Mouse (Mus musculus) bone marrow, adult 2 months (tissue): Measurements from ENCODE around the gene Znhit1. TPM values are rescaled to one million over a fixed set of nuclear protein-coding genes. Genes with fewer than 3 reads are reported as not detected.

ENCODE experiments used
- H3K27ac ChIP-seq: fragments of 200-500 bp; 2 replicates; pipeline ENCODE4 v1.5.1; 2012; ENCODE audit warnings: low read depth, mild to moderate bottlenecking, control low read depth, inconsistent platforms, low read length; ENCODE audit not compliant: control insufficient read depth, poor library complexity, insufficient read depth
- H3K4me1 ChIP-seq: fragments of 200-500 bp; 2 replicates; pipeline ENCODE4 v1.6.1; 2011; ENCODE audit warnings: low read length; ENCODE audit not compliant: control insufficient read depth, insufficient read depth
- H3K4me3 ChIP-seq: fragments of 200-500 bp; replicated peaks from 2 replicates; pipeline ENCODE3; 2011; ENCODE audit warnings: mild to moderate bottlenecking, low read depth, low read length, control low read depth; ENCODE audit not compliant: control insufficient read depth
- CTCF ChIP-seq: fragments of 200-500 bp; IDR thresholded peaks from 2 replicates; pipeline ENCODE4 v1.5.1; 2011; ENCODE audit warnings: low read length, control low read depth; ENCODE audit not compliant: control insufficient read depth, insufficient read depth
- POLR2A ChIP-seq: fragments of 200-500 bp; IDR thresholded peaks from 2 replicates; pipeline ENCODE4 v1.6.1; 2011; ENCODE audit warnings: low read depth, mild to moderate bottlenecking, control low read depth, low read length, borderline replicate concordance; ENCODE audit not compliant: control insufficient read depth
- WGBS: fragments of 180-500 bp; shearing (Covaris S2); methylation state at CpG from one replicate; pipeline ENCODE4 v1.1.7; 2018; 5-methylcytosine and 5-hydroxymethylcytosine counted together
- polyA plus RNA-seq: library from polyadenylated mRNA; stranded (reverse); fragments of >200 nt; gene quantifications from 2 replicates; pipeline ENCODE4 v1.2.4, GENCODE M21; 2011; ENCODE audit warnings: low replicate concordance; ENCODE audit not compliant: missing spikeins, insufficient read depth, insufficient read length

Znhit1 gene
- polyA plus RNA-seq, 1 experiment, result 134 TPM

DNA sequence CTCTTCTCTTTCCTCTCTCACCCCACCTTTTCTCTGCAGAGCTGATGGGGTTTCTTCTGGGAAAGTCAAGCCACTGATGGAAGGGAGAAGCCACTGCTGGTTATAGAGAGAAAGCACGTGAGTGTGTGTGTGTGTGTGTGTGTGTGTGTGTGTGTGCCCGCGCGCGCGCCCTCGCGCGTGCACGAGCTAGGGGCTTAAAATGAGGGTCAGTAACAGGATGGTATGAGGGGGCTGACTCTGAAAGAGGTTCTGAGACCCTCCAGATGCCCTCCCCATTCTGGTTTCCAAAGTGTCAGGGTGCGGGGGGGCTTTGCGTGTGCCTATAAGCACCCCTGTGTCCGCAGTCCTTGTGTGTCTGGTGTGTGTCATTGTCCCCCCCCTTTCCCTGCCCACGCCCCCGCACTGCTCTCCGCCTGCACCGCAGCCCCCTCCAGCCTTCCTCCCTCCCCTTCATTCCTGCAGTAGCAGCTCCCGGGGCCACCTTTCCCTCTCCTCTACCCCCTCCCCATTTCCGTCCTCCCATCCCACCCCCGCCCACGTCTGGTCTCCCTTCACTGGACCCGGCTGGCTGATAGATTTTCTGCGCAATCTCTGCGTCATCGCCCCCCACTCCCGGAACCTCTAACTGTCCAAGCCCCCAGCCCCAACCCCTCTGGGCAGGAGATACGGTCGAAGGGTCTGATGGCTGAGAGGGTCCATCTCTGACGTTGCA lies 40.9 kb upstream of the Znhit1 start:
- H3K4me3 ChIP-seq, result no peak overlapping the region
- WGBS, result 9% methylated on average over 28 of the region's 29 CpGs
- TF ChIP-seq POLR2A, result no peak
- no peak for TF ChIP-seq CTCF
- H3K27ac ChIP-seq, result no peak overlapping the region
- peaks cover 1% of the 10 kb centered on the region for H3K4me1 ChIP-seq

DNA sequence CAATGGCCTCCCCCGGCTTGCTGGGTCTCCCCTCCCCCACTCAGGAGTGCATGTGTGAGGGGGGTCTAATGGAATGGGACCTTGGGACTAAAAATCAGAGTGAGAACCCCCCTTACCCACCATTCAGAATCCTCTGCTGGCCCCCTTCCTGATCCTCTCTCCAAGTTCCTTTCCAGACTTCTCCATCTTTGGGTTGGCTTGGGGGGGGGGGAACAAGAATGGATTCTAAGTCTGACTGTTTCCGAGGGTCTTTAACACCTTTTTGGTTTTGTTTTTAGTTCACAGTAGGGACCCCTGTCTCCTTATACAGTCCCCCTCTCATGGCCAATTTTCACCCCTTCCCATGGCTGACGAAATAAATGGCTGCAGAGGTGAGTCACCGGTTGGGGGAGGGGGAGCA lies 38.3 kb upstream of the Znhit1 start, which contains the start of gene Vgf:
TSS of gene Vgf (plus strand) at position 301 of the 400 bp plus-strand sequence.
- H3K27ac ChIP-seq, result no peak within 1 kb of the TSS
- no peaks in the 10 kb centered on the region; the same call in 1 of the 2 replicates for H3K4me1 ChIP-seq
- no peak within 1 kb of the TSS for H3K4me3 ChIP-seq
- TF ChIP-seq POLR2A (no peak), CTCF (no peak)
- 17% methylated on average over 4 of the region's 4 CpGs for WGBS

DNA sequence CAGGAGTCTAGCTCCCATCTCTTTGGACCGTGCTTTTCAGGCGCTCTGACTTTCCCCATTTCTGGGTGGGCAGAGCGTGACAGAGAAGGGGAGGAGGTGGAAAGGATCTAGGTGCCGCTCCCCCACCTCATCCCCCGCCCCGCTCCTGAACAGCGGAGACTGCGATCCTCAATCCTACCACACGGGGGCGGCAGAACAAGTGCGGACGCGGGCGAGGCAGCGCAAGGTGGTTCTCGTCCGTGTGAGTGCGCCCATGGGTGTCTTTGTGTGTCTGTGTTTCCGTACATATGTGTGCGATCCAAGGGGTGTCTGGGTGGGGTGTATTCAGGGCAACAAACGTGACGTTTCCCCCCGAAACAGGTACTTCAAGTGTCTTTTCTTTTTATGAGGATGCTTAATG lies 37.3 kb upstream of the Znhit1 start:
- no peak overlapping the region for H3K4me3 ChIP-seq
- H3K4me1 ChIP-seq, result no peaks in the 10 kb centered on the region; the same call in 1 of the 2 replicates
- TF ChIP-seq CTCF (peak; percentile 94), POLR2A (no peak)
- under 1% methylated on average over 23 of the region's 23 CpGs for WGBS
- H3K27ac ChIP-seq, result no peak overlapping the region

DNA sequence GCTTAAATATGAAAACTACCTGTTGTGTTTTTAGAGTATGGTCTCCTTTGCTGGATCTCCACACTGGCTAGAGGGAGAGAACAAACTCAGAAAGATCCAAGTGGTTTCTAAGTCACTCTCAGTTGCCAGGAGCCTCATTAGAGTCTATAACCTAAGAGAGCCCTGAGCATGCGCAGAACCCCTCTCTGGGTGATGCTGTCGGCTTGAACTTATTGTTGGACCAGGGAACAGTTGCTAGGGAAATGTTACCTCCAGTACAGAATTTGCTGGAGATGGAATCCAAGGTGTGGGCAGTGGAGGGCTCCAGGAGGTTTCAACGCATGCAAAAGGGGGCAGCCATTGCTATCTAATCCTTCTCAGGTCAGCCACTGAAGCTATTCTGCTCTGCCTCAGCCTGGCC lies 36.5 kb upstream of the Znhit1 start:
- no peak for TF ChIP-seq CTCF
- no peak for TF ChIP-seq POLR2A
- 44% methylated on average over 3 of the region's 3 CpGs for WGBS
- H3K27ac ChIP-seq, result no peak overlapping the region
- H3K4me1 ChIP-seq, result no peaks in the 10 kb centered on the region
- no peak overlapping the region for H3K4me3 ChIP-seq

DNA sequence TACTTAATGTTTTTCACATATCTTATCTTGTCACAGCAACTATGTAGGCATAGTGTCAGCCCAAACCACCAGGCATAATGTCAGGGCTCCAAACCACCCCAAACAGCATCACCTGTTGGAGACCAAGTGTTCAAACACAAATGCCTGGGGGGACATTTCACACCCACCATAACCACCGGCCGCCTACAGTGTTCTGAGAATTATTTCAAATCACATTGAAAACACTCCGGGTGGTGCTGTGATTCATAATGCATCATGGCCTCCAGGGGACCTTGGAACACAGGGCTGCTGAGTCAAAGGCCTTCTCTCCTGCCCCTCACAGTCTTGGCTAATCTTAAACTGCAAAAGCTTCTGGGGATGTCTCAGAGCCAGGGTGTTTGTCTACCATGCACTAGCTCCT lies 28.1 kb upstream of the Znhit1 start:
- TF ChIP-seq POLR2A (no peak), CTCF (no peak)
- WGBS, result 75% methylated on average over 3 of the region's 3 CpGs
- H3K4me3 ChIP-seq, result no peak overlapping the region
- no peaks in the 10 kb centered on the region for H3K4me1 ChIP-seq
- H3K27ac ChIP-seq, result no peak overlapping the region

DNA sequence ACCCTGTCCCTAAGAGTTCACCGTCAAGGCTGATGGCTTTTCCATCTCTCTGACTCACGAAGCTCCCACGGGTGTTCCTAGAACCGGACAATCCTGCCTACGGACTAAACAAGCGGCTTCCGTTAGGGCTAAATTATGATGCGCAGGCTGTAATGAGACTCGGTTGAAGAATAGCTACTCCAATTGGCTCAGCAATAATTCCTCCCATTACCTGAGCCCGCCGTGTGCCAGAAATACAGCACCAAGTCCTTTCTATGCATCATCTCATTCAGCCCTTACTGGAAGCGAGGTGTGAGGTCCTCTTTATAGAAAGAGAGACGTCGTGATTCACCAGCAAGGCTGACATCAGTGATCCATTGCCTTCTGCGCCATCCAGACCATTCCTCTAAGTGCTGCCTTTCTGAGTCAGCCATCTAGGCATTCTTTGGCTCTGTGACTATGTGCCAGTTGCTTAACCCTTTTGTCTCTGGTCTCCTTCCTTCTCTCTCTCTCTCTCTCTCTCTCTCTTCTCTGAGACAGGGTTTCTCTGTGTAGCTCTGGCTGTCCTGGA lies 24.7 kb upstream of the Znhit1 start:
- Histone ChIP-seq H3K4me1 (no peaks in the 10 kb centered on the region), H3K27ac (no peak overlapping the region), H3K4me3 (no peak overlapping the region)
- WGBS, result 75% methylated on average over 15 of the region's 15 CpGs
- no peak for TF ChIP-seq POLR2A
- TF ChIP-seq CTCF, result no peak

DNA sequence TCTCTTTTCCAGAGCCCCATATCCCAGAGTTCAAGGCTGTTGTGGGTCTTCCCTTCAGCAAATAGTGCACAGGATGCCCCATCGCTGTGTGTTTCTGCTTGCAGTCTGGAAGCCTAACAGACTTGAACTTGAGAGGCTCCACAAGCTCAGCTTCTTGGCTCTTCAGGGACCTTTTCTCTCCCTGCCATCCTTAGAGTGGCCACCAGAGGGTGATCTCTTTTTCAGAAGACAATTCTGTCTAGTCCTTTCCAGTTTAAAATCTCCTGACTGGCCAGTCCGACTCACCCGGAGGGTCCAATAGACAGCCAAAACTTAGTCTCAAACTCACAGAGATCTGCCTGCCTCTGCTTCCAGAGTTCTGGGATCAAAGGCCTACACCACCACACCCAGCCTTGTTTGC lies 22.2 kb upstream of the Znhit1 start:
- H3K4me3 ChIP-seq, result no peak overlapping the region
- H3K27ac ChIP-seq, result no peak overlapping the region
- TF ChIP-seq POLR2A (no peak), CTCF (0 out of 2 replicates have a peak, but pooled peaks have one; percentile 15)
- 17% methylated on average over 3 of the region's 3 CpGs for WGBS
- no peaks in the 10 kb centered on the region for H3K4me1 ChIP-seq

DNA sequence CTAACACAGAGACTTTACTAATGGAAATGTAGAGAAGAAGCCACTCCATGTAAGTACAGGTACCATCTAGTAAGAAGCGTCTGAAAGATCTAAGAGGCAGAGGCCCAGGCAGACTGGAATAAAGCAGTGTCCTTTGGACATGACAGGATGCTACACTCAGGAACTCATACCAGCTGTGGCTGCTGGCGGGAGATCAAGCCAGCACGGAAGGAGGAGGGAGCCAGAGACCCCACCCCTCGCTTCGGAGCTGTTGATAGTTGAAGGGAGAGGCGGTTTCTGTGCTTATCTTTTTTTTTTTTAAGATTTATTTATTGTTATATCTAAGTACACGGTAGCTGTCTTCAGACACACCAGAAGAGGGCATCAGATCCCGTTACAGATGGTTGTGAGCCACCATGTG lies 19.5 kb upstream of the Znhit1 start:
- H3K4me3 ChIP-seq, result no peak overlapping the region
- WGBS, result 50% methylated on average over 8 of the region's 8 CpGs
- H3K4me1 ChIP-seq, result no peaks in the 10 kb centered on the region
- TF ChIP-seq POLR2A (no peak), CTCF (no peak)
- no peak overlapping the region for H3K27ac ChIP-seq
